Mouse (Mus musculus) forebrain, embryonic 12.5 days (tissue): ENCODE data around the gene Nup88. TPM values are rescaled to one million over a fixed set of nuclear protein-coding genes. Genes with fewer than 3 reads are reported as not detected.
"Not testable (repeated sequence)": the region's sequence is repeated elsewhere in the genome, so short reads cannot be mapped to it uniquely, and the experiment has no call there.

Experiments
- ATAC-seq: fragments of 200-750 bp; cut with Nextera tagmentation; 2 replicates; pipeline ENCODE4 v1.8.0; 2017; ENCODE audit warnings: moderate TSS enrichment; ENCODE audit not compliant: low FRiP score
- H3K27ac ChIP-seq: fragments of 300-500 bp; sonication (generic); 2 replicates; pipeline ENCODE4 v1.5.1; 2016; ENCODE audit warnings: mild to moderate bottlenecking
- H3K27me3 ChIP-seq: fragments of 300-500 bp; sonication (generic); 2 replicates; pipeline ENCODE4 v1.6.1; 2016; ENCODE audit warnings: mild to moderate bottlenecking
- H3K36me3 ChIP-seq: fragments of 300-500 bp; sonication (generic); replicated peaks from 2 replicates; pipeline ENCODE4 v1.6.1; 2016; ENCODE audit warnings: mild to moderate bottlenecking
- H3K4me1 ChIP-seq: fragments of 300-500 bp; sonication (generic); 2 replicates; pipeline ENCODE4 v1.6.1; 2016
- H3K4me2 ChIP-seq: fragments of 300-500 bp; sonication (generic); 2 replicates; pipeline ENCODE4 v1.6.1; 2016; ENCODE audit warnings: mild to moderate bottlenecking, moderate library complexity
- H3K4me3 ChIP-seq: fragments of 300-500 bp; sonication (generic); replicated peaks from 2 replicates; pipeline ENCODE4 v1.5.1; 2016; ENCODE audit warnings: mild to moderate bottlenecking
- H3K9ac ChIP-seq: fragments of 300-500 bp; sonication (generic); 2 replicates; pipeline ENCODE4 v1.6.1; 2016; ENCODE audit warnings: mild to moderate bottlenecking
- H3K9me3 ChIP-seq: fragments of 300-500 bp; sonication (generic); 2 replicates; pipeline ENCODE4 v1.6.1; 2016
- WGBS: fragments of 180-500 bp; shearing (Covaris S2); methylation state at CpG from one replicate; pipeline ENCODE4 v1.1.7; 2016; 5-methylcytosine and 5-hydroxymethylcytosine counted together
- polyA plus RNA-seq: library from polyadenylated mRNA; unstranded; fragments of >200 nt; fragmentation: Nextera tagmentation; extraction: Ambion mirVana; gene quantifications from 2 replicates; pipeline ENCODE4 v1.2.1, GENCODE M21; 2016

Gene Nup88
- polyA plus RNA-seq, 1 experiment from 2014 or later = 158 TPM

GRCm38 (mm10) chr11:70898182-70898581 lies 71.6 kb downstream of the Nup88 start:
- not testable (repeated sequence) for ATAC-seq, H3K4me3 ChIP-seq, H3K4me2 ChIP-seq, H3K27me3 ChIP-seq, H3K27ac ChIP-seq, H3K9ac ChIP-seq, H3K4me1 ChIP-seq, H3K9me3 ChIP-seq
- 95% methylated on average over 5 of the region's 5 CpGs for WGBS
- peaks cover 37% of the 10 kb centered on the region for H3K36me3 ChIP-seq

- Histone ChIP-seq H3K4me2 (no peak overlapping the region), H3K27ac (no peak overlapping the region), H3K36me3 (peaks cover 34% of the 10 kb centered on the region), H3K9ac (no peak overlapping the region), H3K27me3 (no peaks in the 10 kb centered on the region), H3K4me1 (no peaks in the 10 kb centered on the region), H3K9me3 (no peaks in the 10 kb centered on the region), H3K4me3 (no peak overlapping the region)
- 94% methylated on average over 3 of the region's 3 CpGs for WGBS
- ATAC-seq = no peak
Observed at GRCm38 (mm10) chr11:70897680-70898079, 72.1 kb downstream of the Nup88 start.

Other genes starting within 250 kb of the Nup88 start
- gene Zfp3, start 205.8 kb downstream of the Nup88 start, polyA plus RNA-seq = 10.7 and 11.4 TPM in 2 replicates
- not detected in 2 replicates for gene Scimp, start 157.4 kb downstream of the Nup88 start, polyA plus RNA-seq
- gene Rabep1, start 125.2 kb downstream of the Nup88 start, polyA plus RNA-seq = 55.2 and 57.7 TPM in 2 replicates
- 83.9 and 89.5 TPM in 2 replicates for gene Rpain, start 240 bp upstream of the Nup88 start, polyA plus RNA-seq
- 249 and 252 TPM in 2 replicates for gene C1qbp, start 13.1 kb upstream of the Nup88 start, polyA plus RNA-seq
- 20.9 and 22.3 TPM in 2 replicates for gene Dhx33, start 34.5 kb upstream of the Nup88 start, polyA plus RNA-seq
- 60.7 and 66.1 TPM in 2 replicates for gene Mis12, start 49.6 kb upstream of the Nup88 start, polyA plus RNA-seq
- 43.5 and 46.2 TPM in 2 replicates for gene Derl2, start 49.9 kb upstream of the Nup88 start, polyA plus RNA-seq
- 321 and 327 TPM in 2 replicates for gene 6330403K07Rik, start 63.5 kb upstream of the Nup88 start, polyA plus RNA-seq
- 0.09 TPM in 1 of 2 replicates, not detected in the other for gene Nlrp1a, start 174.7 kb upstream of the Nup88 start, polyA plus RNA-seq